Mouse (Mus musculus): ENCODE data around the gene Nfib.
"Not testable (repeated sequence)": the region's sequence is repeated elsewhere in the genome, so short reads cannot be mapped to it uniquely, and the experiment has no call there.

The Nfib gene

GRCm38 (mm10) chr4:82306045-82306444 is 399.5 kb downstream of the Nfib start:
- in situ Hi-C loops (cut with MboI, MseI), result no loop called here

GRCm38 (mm10) chr4:82304148-82304871 is 401.2 kb downstream of the Nfib start:
- in situ Hi-C loops (cut with MboI, MseI), result no loop called here

- in situ Hi-C loops (cut with MboI, MseI), result no loop called here
These were observed 402.1 kb downstream of the Nfib start for GRCm38 (mm10) chr4:82303362-82303900.

GRCm38 (mm10) chr4:82302901-82303300 is 402.6 kb downstream of the Nfib start:
- in situ Hi-C loops (cut with MboI, MseI), result no loop called here

DNA sequence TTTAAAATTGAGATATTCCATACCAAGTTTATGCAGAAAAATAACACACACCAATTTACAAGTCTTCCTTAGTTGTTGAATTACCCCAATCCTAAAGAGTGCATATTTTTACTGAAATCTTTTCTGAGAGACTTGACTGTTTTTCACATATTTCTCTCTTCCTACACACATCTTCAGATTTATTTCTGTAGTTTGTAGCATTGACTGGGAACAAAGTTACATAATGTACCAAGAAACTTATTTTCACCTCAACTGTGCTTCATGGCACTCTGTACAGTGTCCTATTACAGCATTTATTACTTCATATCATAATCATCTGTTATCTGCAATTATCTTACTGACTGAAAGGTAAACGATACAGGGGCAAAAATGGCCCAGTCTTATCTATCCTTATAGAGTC is 406.9 kb downstream of the Nfib start:
- in situ Hi-C loops (cut with MboI, MseI), result no loop called here

DNA sequence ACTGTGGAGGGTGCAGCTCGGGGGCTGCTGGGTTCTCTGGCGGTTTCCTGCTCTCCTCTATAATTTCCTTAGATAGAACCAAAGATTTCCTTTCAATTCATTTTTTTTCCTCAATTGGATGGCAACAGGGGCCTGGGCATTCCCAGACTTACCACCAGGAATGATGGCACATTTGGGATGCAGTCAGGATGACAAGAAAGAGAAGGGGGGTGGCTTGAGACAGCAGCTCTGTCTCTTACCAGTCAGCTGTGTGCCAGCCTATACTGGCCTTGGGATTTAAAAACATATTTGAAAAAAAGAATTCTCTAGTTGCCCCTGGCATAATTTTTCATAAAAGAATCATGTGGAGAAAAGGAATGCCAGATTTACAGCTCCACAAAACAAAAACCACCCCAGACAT is 408.0 kb downstream of the Nfib start:
- in situ Hi-C loops (cut with MboI, MseI), result no loop called here

DNA sequence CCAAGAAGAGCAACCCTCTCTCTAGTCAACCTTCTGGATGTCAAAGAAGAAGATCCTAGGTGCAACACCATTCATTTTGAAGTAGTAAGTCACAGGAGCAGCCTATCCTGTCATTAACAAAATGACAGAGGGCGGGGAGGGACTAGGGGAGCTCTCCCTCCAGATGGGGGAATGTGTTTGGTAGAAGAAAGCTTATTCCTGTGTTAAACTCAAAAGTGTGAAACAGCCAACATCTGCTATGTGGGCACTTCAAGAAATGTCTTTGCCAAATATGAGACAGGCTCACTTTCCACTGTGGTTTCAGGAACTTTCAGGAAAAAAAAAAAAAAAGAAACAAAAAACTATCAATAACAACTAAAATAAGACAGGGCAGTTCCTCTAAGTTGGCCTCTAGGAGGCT is 411.5 kb downstream of the Nfib start:
- in situ Hi-C loops (cut with MboI, MseI), result no loop called here

DNA sequence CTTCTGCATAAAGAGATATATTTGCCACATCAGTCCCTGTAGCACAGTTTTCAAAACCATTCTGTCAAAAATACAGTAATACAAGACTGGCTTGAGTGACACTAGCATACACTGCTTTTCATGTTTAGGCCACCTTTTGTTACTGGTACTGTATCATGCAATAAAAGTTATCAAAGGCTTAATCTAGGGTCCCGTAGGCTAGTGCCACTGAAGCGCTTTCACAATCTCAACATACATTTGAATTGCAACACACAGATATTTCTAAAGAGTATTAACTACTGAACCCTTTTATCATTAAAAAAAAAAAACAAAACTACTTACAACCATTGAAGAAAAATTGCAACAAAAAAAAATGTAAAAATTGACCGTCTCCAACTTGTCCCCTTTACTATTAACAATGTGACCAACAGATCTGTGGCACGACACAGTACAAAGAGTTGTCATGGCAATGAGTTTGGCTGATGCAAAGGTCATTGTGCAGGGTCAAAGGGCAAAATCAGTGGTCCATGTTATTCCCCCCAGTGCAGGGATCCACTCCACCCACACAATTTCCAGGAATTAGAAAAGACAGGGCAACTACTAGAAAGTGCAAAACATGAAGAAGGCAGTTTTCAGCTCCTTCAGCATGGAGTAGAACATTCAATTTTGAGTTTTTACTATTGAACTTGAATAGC is 414.2 kb downstream of the Nfib start:
- in situ Hi-C loops (cut with MboI, MseI), result no loop called here

DNA sequence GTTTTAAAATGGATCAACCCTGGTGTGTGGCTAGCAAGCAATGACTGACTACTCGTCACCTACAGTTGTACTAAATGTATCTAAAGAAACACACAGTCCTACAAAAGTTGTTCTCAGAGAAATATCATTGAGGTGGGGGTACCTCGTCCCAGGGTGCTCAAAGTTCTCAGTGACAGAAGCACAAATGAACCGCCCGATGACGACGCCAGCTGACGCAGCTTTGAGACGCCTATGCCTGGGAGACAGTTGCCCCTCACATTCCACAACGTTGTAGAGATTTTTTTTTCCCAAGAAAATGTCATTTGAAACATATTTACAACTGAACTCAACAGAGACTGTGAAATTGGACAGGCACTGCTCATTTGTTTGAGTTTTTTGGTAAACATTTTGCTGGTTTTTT is 414.9 kb downstream of the Nfib start:
- in situ Hi-C loops (cut with MboI, MseI), result no loop called here

GRCm38 (mm10) chr4:82289596-82289995 is 416.0 kb downstream of the Nfib start:
- in situ Hi-C loops (cut with MboI, MseI), result no loop called here

- in situ Hi-C loops (cut with MboI, MseI), result no loop called here
These were observed 417.4 kb downstream of the Nfib start for GRCm38 (mm10) chr4:82288138-82288537.

GRCm38 (mm10) chr4:82287454-82287853 is 418.1 kb downstream of the Nfib start:
- in situ Hi-C loops (cut with MboI, MseI), result no loop called here

- in situ Hi-C loops (cut with MboI, MseI), result no loop called here
These were observed 418.6 kb downstream of the Nfib start for GRCm38 (mm10) chr4:82286931-82287330.

GRCm38 (mm10) chr4:82283536-82283935 is 422.0 kb downstream of the Nfib start:
- in situ Hi-C loops (cut with MboI, MseI), result no loop called here

- in situ Hi-C loops (cut with MboI, MseI), result no loop called here
These were observed 429.6 kb downstream of the Nfib start for GRCm38 (mm10) chr4:82275996-82276395.

GRCm38 (mm10) chr4:82273049-82273754 is 432.3 kb downstream of the Nfib start:
- in situ Hi-C loops (cut with MboI, MseI), result no loop called here

DNA sequence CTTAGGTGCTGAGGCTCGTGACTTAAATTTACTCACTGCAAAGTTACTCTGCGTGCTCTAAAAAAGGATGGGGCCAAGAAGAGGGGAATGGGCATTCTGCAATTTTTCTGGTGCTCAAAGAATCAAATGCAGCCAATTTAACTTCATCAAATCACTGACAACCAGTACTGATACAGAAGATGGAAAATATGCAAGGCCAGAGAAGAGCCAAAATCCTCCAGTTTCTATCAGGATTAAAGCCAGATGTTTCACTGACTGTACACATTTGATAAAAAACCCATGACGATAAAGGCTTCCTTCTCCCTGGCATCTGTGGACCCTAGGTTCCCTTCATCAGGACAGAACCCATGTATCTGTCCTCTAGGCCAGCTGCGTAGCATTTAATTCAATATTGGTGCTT is 433.5 kb downstream of the Nfib start:
- in situ Hi-C loops (cut with MboI, MseI), result no loop called here

- in situ Hi-C loops (cut with MboI, MseI), result no loop called here
These were observed 434.0 kb downstream of the Nfib start for GRCm38 (mm10) chr4:82271547-82271946.

DNA sequence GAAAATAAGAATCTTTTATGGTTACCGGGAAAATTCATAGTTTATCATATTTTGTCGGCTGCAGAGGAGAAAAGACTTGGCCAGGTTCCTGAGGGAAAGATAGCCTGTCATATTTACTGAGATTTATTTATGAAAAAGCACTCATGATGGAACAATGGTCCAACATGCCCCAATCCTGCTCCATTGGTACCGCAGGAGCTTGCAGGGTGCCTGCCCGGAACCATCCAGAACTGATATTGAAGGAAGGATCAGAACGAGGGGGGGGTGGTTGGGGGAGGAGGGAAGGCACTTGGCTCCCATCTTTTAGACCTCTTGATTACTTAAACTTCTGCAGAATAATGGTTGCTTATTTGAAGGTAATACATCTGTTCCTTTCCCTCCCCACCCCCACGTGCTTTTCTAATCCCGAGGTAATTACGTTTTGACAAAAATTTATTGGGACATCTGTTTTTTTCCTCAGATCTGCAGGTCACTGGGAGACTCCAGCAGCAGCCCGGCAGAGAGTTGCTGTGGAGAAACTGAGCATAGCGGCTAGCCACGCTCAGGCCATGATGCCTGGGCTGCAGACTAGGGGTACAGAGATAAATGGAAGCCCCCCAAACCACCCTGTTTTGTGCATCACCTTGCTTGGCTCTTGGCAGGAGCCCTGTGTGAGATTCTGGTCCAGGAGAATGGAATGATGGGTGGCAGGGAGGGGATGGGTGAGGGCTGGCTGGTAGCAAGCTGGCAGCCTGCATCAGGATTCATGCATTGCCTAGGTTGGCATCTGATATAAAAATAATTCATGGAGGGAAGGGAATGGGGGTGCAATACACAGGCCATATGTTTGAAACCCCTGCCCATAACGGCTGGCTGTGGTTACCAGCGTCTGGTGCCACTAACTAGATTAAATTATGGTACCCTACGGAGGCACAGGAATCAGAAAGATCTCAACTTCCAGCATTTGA is 437.4 kb downstream of the Nfib start:
- in situ Hi-C loops (cut with MboI, MseI), result no loop called here

DNA sequence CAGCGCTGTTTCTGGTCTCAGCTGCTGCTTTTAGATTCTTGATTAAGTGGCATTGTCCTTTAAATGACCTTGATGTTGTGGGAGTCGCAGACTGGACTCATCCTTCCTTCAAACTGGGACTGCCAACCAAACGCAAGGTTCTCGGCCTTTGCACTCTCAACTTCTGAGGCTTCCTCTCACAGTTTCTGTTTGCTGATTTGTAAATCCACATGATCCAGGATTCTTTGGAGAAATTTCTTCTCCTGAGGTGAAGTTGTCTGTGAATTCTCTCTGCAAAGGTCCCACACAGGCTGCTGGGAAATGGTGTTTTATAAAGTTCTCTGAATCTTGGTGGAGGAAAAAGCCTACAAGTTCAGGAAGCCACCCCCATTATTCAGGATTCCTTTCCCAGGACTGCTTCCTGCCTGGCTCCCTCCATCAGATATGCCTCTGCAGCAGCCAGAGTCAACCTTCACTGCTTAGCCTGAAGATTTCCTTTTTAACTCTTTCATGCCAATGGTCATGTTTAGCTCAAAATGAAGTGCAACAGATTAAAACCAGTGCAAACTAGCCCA is 439.4 kb downstream of the Nfib start:
- in situ Hi-C loops (cut with MboI, MseI), result no loop called here

- in situ Hi-C loops (cut with MboI, MseI), result not testable (repeated sequence)
These were observed 447.0 kb downstream of the Nfib start for GRCm38 (mm10) chr4:82258545-82258944.
